Mouse (Mus musculus) neural tube, embryonic 12.5 days (tissue): ENCODE results near the gene Platr17. TPM values are rescaled to one million over a fixed set of nuclear protein-coding genes. Genes with fewer than 3 reads are reported as not detected.
"Not testable (repeated sequence)": the region's sequence is repeated elsewhere in the genome, so short reads cannot be mapped to it uniquely, and the experiment has no call there.

Experiments used
- ATAC-seq: fragments of 200-750 bp; cut with Nextera tagmentation; 2 replicates; pipeline ENCODE4 v1.8.0; 2017; ENCODE audit warnings: low read depth, mild to moderate bottlenecking, moderate TSS enrichment, moderate library complexity; ENCODE audit not compliant: low FRiP score
- H3K27ac ChIP-seq: fragments of 300-500 bp; sonication (generic); 2 replicates; pipeline ENCODE4 v1.5.1; 2016
- H3K27me3 ChIP-seq: fragments of 300-500 bp; sonication (generic); replicated peaks from 2 replicates; pipeline ENCODE4 v1.6.1; 2016; ENCODE audit warnings: mild to moderate bottlenecking
- H3K36me3 ChIP-seq: fragments of 300-500 bp; sonication (generic); 2 replicates; pipeline ENCODE4 v1.6.1; 2016; ENCODE audit warnings: mild to moderate bottlenecking
- H3K4me1 ChIP-seq: fragments of 300-500 bp; sonication (generic); 2 replicates; pipeline ENCODE4 v1.6.1; 2016
- H3K4me2 ChIP-seq: fragments of 300-500 bp; sonication (generic); replicated peaks from 2 replicates; pipeline ENCODE4 v1.6.1; 2016; ENCODE audit warnings: mild to moderate bottlenecking
- H3K4me3 ChIP-seq: fragments of 300-500 bp; sonication (generic); 2 replicates; pipeline ENCODE4 v1.5.1; 2016
- H3K9ac ChIP-seq: fragments of 300-500 bp; sonication (generic); 2 replicates; pipeline ENCODE4 v1.6.1; 2016; ENCODE audit warnings: mild to moderate bottlenecking
- H3K9me3 ChIP-seq: fragments of 300-500 bp; sonication (generic); 2 replicates; pipeline ENCODE4 v1.6.1; 2016; ENCODE audit warnings: mild to moderate bottlenecking
- WGBS: fragments of 180-500 bp; shearing (Covaris S2); methylation state at CpG from one replicate; pipeline ENCODE4 v1.1.7; 2016; 5-methylcytosine and 5-hydroxymethylcytosine counted together
- polyA plus RNA-seq: library from polyadenylated mRNA; unstranded; fragments of >200 nt; fragmentation: Nextera tagmentation; extraction: Ambion mirVana; gene quantifications from 2 replicates; pipeline ENCODE4 v1.2.1, GENCODE M21; 2016

Platr17 gene
- polyA plus RNA-seq, 1 experiment from 2014 or later, result not detected

- not testable (repeated sequence) for H3K4me1 ChIP-seq, H3K9me3 ChIP-seq, H3K4me3 ChIP-seq, H3K36me3 ChIP-seq, H3K27ac ChIP-seq, H3K27me3 ChIP-seq, ATAC-seq, H3K9ac ChIP-seq, H3K4me2 ChIP-seq
- 71% methylated on average over 6 of the region's 6 CpGs for WGBS
Measured at GRCm38 (mm10) chr17:33891892-33892291, 13.0 kb upstream of the Platr17 start.

- Histone ChIP-seq H3K4me3 (no peak overlapping the region), H3K36me3 (no peaks in the 10 kb centered on the region), H3K4me1 (peaks cover 7% of the 10 kb centered on the region), H3K27ac (no peak overlapping the region), H3K27me3 (no peaks in the 10 kb centered on the region), H3K9ac (no peak overlapping the region), H3K9me3 (no peaks in the 10 kb centered on the region), H3K4me2 (no peak overlapping the region)
- no peak for ATAC-seq
- 20% methylated on average over 7 of the region's 7 CpGs for WGBS
Measured at GRCm38 (mm10) chr17:33892429-33892828, 12.5 kb upstream of the Platr17 start.

GRCm38 (mm10) chr17:33893011-33893410, 11.9 kb upstream of the Platr17 start:
- H3K4me1 ChIP-seq, H3K4me2 ChIP-seq, H3K4me3 ChIP-seq, H3K27ac ChIP-seq, H3K27me3 ChIP-seq, H3K36me3 ChIP-seq, ATAC-seq, H3K9ac ChIP-seq, H3K9me3 ChIP-seq: not testable (repeated sequence)
- 79% methylated on average over 4 of the region's 4 CpGs for WGBS

GRCm38 (mm10) chr17:33897114-33897794, 7.7 kb upstream of the Platr17 start:
- Histone ChIP-seq H3K9me3 (no peaks in the 10 kb centered on the region), H3K4me1 (no peaks in the 10 kb centered on the region), H3K9ac (no peak overlapping the region), H3K4me3 (no peak overlapping the region), H3K27ac (no peak overlapping the region), H3K27me3 (no peaks in the 10 kb centered on the region), H3K36me3 (no peaks in the 10 kb centered on the region), H3K4me2 (no peak overlapping the region)
- ATAC-seq, result no peak
- 44% methylated on average over 6 of the region's 6 CpGs for WGBS

- not testable (repeated sequence) for ATAC-seq, H3K36me3 ChIP-seq, H3K27ac ChIP-seq, H3K4me3 ChIP-seq, H3K9me3 ChIP-seq, H3K9ac ChIP-seq, H3K4me1 ChIP-seq, H3K4me2 ChIP-seq, H3K27me3 ChIP-seq
- 91% methylated on average over 4 of the region's 4 CpGs for WGBS
Measured at GRCm38 (mm10) chr17:33898193-33898592, 6.7 kb upstream of the Platr17 start.

- no peak for ATAC-seq
- Histone ChIP-seq H3K27me3 (no peaks in the 10 kb centered on the region), H3K4me3 (no peak overlapping the region), H3K9ac (no peak overlapping the region), H3K4me2 (no peak overlapping the region), H3K9me3 (no peaks in the 10 kb centered on the region), H3K4me1 (no peaks in the 10 kb centered on the region), H3K36me3 (no peaks in the 10 kb centered on the region), H3K27ac (no peak overlapping the region)
- 88% methylated on average over 4 of the region's 4 CpGs for WGBS
Measured at GRCm38 (mm10) chr17:33899642-33900041, 5.3 kb upstream of the Platr17 start.

- no peaks in the 10 kb centered on the region for H3K36me3 ChIP-seq
- H3K27ac ChIP-seq, result no peak overlapping the region
- H3K9me3 ChIP-seq, result no peaks in the 10 kb centered on the region
- 76% methylated on average over 7 of the region's 7 CpGs for WGBS
- H3K27me3 ChIP-seq, result no peaks in the 10 kb centered on the region
- H3K4me2 ChIP-seq, result no peak overlapping the region
- no peak overlapping the region for H3K9ac ChIP-seq
- ATAC-seq, result no peak
- no peaks in the 10 kb centered on the region for H3K4me1 ChIP-seq
- H3K4me3 ChIP-seq, result no peak overlapping the region
Measured at GRCm38 (mm10) chr17:33900281-33900988, 4.5 kb upstream of the Platr17 start.

GRCm38 (mm10) chr17:33900989-33901314, 4.0 kb upstream of the Platr17 start:
- 90% methylated on average over 4 of the region's 4 CpGs for WGBS
- H3K4me1 ChIP-seq, result no peaks in the 10 kb centered on the region
- no peaks in the 10 kb centered on the region for H3K27me3 ChIP-seq
- no peak overlapping the region for H3K27ac ChIP-seq
- H3K9ac ChIP-seq, result no peak overlapping the region
- no peak overlapping the region for H3K4me2 ChIP-seq
- H3K9me3 ChIP-seq, result no peaks in the 10 kb centered on the region
- no peak overlapping the region for H3K4me3 ChIP-seq
- ATAC-seq, result no peak
- H3K36me3 ChIP-seq, result no peaks in the 10 kb centered on the region

GRCm38 (mm10) chr17:33901653-33902052, 3.3 kb upstream of the Platr17 start:
- H3K9me3 ChIP-seq, result no peaks in the 10 kb centered on the region
- no peak overlapping the region for H3K27ac ChIP-seq
- H3K9ac ChIP-seq, result no peak overlapping the region
- H3K36me3 ChIP-seq, result no peaks in the 10 kb centered on the region
- no peak overlapping the region for H3K4me3 ChIP-seq
- H3K4me2 ChIP-seq, result no peak overlapping the region
- H3K27me3 ChIP-seq, result no peaks in the 10 kb centered on the region
- WGBS, result 54% methylated on average over 4 of the region's 4 CpGs
- ATAC-seq, result no peak
- H3K4me1 ChIP-seq, result no peaks in the 10 kb centered on the region

GRCm38 (mm10) chr17:33902079-33902478, 2.9 kb upstream of the Platr17 start:
- no peaks in the 10 kb centered on the region for H3K36me3 ChIP-seq
- H3K9ac ChIP-seq, result no peak overlapping the region
- H3K4me2 ChIP-seq, result no peak overlapping the region
- 46% methylated on average over 4 of the region's 4 CpGs for WGBS
- H3K4me1 ChIP-seq, result no peaks in the 10 kb centered on the region
- no peaks in the 10 kb centered on the region for H3K27me3 ChIP-seq
- H3K27ac ChIP-seq, result no peak overlapping the region
- no peak for ATAC-seq
- H3K9me3 ChIP-seq, result no peaks in the 10 kb centered on the region
- H3K4me3 ChIP-seq, result no peak overlapping the region

- ATAC-seq, result no peak
- WGBS, result 87% methylated on average over 7 of the region's 7 CpGs
Measured at GRCm38 (mm10) chr17:33902491-33902890, 2.4 kb upstream of the Platr17 start.

GRCm38 (mm10) chr17:33903911-33904651, 854 bp upstream of the Platr17 start:
- not testable (repeated sequence) for H3K27ac ChIP-seq, H3K9ac ChIP-seq, H3K4me2 ChIP-seq, H3K27me3 ChIP-seq, H3K9me3 ChIP-seq, H3K4me3 ChIP-seq, H3K36me3 ChIP-seq, ATAC-seq
- 67% methylated on average over 6 of the region's 6 CpGs for WGBS
- H3K4me1 ChIP-seq, result peaks cover 11% of the 10 kb centered on the region

More at GRCm38 (mm10) chr17:33902491-33902890, 2.4 kb upstream of the Platr17 start:
- Histone ChIP-seq H3K4me3 (no peak overlapping the region), H3K9ac (no peak overlapping the region), H3K27ac (no peak overlapping the region), H3K27me3 (no peaks in the 10 kb centered on the region), H3K4me1 (no peaks in the 10 kb centered on the region), H3K36me3 (no peaks in the 10 kb centered on the region), H3K4me2 (no peak overlapping the region), H3K9me3 (no peaks in the 10 kb centered on the region)
